Mouse (Mus musculus): ENCODE measurements around the gene Esrp2.

Esrp2 gene

DNA sequence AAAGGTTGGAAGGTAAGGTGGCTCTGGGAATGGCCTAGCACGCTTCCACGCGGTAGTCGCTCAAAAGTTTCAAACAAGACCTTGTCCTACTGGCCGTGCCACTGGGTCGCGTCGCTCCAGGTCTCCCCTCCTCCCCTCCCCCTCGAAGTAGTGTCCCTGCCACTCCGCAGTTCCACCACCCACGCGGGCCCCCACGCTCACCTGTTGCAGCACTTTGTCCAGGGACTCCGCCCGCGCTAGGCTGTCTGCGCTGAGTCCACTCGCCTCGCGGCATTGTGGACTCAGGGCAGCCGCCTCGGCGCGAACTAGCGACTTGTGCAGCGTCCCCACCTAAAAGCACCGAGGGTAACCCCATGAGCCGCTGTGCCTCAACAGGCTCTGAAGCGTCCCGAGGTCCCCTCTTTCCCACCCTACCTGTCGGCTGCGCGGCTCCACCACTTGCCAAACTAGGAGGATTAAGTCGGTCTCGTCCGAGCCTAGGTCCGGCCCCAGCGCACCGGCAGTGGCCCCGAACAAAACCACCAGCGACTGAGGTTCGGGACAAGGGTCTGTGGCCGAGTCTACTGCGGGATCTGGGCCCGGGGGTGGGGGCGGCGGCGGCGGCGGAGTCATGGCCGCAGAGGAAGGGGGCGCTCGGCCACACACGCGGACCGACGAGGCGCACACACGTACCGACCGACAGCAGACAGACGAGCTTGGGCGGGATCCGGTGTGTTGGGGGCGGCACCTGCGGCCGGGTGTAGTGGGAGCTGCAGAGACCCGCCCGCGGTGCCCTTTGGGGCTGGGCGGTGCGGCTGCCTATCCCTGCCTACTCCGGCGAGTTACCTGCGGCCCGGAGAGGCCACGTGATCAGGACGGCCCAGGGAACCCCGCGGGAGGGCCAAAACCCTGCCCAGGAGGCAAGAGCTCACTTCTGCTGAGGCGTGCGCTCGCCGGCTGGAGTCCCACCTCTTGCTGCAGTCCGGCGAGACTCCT, at the start of gene Esrp2:
Esrp2 (minus strand) TSS at position 819 of the 975 bp plus-strand sequence.
- peak; percentile 93 to 96 for DNase-seq

DNA sequence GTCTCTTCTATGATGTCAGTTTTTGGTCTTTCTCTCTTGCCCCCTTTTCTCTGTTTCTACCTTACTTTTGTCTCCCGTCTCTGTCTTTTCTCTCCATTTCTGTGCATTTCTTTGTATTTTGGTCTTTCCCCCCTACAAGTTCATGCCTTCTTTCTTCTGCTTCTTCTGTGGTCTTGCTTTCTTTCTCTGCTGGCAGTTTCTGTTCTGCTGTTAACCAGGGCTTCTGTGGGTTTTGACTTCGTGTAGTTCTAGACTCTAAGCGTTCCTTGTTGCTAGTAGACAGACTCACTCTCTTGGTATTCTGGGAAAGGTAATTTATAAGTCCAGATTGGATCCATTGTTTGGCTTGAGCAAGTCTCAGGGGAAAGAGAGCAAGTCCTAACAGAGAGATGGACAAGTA, 49.6 kb upstream of the Esrp2 start:
- no peak for DNase-seq

DNA sequence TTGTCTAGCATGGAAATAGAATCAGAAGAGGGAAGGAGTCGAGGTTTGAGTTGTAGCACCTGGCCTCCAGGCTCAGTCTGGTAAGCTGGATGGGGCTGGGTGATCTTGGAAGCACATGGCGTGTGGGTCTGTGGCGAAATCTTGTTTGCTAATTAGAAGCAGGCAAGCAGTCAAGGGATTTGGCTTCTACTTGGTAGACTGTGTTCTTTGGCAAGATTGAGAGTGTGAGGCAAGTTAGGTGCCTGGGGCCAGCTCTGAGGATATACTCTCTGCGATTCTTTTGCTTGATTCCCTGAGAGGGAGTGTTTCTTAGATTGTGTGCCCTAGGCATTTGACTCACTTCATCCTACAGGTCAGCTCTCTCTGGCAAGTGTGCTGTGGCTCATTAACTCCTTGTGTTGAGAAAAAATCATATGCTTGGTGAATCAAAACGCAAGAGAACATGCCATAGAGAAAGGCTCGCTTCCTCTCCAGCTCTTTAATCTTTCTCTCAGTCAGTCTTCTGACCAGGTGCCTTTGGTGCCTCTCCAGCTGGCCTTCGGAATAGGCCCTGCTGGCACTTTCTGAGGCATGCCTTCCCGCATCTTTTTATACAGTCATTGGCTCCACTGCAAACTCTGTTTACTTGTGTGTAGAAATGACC, 49.0 kb upstream of the Esrp2 start:
- DNase-seq, result no peak

DNA sequence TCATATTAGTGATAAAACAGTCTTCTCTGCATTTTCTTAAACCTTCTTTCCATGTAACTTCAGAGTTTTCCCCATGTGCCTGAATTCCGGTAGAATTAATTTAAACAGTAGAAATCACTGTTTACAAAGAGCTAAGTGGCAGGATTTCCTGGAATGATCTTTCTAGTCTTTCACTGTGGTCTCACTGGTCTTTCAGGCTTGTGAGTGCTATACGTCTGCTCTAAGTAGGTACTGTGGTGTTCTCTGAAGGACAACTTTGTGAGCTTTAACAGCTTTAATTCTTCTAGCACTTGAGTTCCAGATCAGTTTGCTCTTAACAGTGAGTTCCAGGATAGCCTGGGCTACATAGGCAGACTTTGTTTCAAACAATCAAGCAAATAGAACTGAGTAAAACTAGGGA, 41.7 kb upstream of the Esrp2 start:
- no peak for DNase-seq

DNA sequence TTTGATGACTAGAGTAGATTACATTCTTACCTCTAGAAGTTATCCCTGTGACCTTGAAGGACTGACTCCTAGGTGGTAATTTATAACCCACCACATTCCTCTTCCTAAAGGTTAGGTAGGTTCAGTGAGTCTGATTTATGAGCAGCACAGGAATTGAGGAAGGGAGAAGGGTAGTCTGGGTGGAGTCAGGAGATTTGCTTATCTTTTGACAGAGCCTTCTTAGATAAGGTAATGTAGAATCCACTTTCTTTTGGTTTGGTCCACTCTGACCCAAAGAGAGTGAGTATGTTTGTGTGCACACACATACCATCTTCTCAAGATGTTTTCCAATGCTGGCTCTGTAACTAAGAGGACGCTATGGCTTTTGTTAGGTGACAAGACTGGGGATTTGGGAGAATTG, 40.8 kb upstream of the Esrp2 start:
- no peak for DNase-seq

DNA sequence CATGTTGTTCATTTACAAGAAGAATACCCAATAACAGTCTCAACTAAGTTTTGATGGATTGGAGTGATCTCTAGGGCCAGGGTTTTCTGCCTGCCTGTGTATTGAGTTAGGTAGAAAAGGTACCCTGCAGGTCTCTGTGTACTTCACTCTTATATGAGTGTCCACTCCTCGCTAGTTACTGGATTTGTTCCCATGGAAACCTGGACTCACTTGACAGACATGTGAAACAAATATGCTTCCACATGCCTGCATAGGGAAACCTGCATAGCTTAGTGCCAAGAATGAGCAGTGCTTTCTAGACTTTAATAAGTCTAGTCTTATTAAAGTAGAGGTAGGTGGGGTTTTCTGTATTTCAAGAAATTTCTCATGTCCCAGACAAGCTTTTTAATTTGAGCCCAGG, 40.1 kb upstream of the Esrp2 start:
- no peak for DNase-seq

DNA sequence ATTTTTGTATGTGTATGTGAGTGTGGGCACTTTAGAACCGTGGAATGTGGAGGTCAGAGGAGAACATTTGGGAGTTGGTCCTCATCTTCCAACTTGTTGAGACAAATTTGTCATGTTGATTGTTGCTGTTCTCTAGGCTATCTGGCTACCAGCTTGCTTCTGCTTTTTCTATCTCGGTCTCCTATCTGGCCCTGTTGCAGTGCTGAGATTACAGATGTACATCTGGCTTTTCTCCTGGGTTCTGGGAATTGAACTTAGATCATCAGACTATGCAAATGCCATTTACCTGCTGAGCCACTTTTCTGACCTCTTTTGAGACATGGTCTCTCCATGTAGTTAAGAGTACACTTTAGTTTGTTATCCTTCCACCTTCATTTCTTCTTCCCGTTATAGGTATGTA, 36.8 kb upstream of the Esrp2 start:
- no peak for DNase-seq

DNA sequence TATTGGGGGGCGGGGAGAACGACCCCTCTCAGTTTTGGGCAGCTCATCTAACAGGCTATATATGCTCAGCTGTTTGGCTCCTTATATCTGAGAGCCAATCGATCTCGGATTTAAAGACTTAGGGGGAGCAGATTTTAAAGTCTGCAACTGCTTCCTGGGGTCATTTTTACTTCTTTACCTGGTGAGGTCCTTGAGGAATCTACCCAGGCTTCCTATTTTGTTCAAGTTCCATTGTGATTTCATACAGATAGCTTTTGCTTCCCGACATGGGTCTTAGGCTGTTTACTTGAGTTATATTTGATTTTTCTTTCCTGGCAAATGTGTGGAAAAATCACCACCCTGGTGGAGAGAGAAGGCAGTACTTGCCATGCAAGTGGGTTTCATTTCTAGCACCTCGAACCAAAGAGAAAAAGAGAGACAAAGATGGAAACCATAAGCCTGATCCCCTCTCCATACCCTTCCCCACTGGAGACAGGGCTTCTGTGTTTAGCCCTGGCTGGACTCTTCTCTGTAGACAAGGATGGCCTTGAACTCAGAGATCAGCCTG, 33.2 kb upstream of the Esrp2 start:
- DNase-seq, result no peak

DNA sequence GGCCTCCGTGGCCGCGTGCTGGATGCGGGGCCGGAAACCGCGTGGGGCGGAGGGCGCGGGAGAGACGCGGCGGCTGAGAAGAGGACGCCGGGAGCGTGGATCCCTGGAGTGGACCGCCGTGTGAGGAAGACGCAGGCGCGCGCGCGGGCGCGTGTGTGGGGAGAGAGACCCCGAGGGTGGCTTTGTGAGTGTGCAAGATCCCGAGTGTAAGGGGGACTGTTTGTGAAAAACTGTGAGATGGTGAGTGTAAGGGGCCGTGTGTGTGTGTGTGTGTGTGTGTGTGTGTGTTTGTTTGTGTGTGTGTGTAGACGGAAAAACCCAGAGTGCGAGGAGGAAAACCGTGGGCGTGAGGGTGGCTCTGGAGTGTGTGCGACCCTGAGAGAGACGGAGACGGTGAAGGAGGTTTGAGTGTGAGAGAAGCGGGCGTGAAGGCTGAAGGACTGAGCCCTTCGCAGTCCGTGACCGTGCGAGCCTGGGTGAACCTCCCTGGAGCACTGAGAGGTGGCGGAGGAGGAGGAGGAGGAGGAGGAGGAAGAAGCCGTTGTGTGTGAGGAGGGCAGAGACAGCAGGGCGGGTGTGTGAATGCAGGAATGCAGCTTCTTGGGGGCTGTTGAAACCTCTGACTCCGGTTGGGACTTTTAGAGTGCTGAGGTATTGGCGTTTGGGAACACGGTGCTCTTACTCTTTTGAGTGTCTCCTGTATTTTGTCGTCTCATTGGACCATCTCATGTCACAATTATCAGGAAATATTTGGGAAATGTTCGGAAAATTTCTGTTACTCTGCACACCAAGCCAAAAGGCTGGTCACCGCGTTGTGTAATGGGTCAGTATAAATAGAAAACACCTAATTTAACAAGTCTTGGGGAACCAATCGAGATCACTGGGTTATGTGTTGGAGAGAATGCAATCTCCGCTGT, 32.5 kb upstream of the Esrp2 start:
- DNase-seq, result no peak

DNA sequence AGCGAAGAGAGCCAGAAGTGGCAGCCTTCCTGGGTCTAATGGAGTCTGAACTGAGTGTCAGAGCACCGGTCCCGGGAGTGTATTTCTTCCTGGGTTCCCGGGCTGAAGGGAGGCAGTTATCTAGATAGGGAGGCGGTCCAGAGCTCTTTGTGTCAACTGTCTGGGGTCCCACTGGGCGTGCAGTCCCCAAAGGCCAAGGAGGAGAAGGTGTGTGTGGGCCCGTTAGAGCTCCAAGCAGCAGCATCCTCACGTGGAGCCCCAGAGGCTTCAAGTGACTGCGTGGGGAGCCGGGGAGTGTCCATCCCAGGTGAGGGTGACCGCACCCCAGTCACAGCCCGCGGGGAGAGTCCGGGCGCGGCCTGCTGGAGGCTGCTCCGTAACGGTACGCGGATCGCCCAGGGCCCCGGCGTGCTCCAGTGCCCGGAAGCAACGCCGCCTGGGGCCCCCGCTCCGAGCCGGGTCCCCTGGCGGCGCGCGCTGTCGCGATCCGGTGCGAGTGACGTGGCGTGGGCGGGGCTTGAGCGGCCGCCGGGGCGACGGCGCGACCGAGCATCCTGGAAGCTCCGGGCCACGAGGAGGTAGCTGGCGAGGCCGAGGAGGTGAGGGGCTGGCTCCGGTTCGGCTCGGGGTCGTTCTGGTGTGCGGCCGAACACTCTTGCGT, 31.7 kb upstream of the Esrp2 start, which contains the start of gene Slc7a6:
Slc7a6 (plus strand) TSS at position 502 of the 661 bp plus-strand sequence.
- peak; percentile 50 to 68 for DNase-seq

DNA sequence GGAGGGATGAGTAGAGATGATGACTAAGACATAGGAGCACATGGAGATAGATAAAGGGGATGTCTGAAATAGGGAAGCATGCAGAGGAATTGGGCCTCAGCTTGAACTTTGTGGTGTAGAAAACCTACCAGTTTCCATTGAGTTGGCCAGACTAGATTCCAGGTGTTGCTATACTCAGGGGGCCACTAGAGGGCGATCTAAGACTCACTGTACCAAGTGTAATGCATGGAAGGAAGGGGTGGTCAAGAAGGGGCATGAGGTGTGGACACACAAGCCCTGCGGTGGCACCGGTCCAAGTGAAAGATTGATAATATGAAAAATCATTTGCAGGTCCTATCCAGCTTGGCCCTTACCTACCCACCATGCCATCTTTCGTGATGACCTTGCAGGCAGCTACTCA, 28.7 kb upstream of the Esrp2 start:
- peak; percentile 49 to 79 for DNase-seq

DNA sequence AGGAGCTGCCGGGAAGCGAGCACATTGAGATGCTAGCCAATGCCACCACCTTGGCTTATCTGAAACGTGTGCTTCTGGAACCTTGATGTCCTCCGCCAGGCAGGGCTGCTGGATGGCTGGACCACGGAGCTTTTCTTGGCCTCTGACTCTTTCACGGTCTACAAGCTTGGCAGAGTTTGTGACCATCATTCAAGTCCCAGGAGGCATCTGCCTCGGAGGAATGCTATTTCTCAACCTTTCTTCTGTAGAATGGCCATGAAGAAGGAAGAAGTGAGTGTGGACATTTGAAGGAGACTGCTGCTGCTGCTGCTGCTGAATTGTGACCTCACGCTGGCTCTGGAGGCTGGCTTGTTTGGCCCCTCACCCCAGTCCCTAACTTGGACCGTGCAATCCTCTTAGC, 26.5 kb upstream of the Esrp2 start:
- no peak for DNase-seq

DNA sequence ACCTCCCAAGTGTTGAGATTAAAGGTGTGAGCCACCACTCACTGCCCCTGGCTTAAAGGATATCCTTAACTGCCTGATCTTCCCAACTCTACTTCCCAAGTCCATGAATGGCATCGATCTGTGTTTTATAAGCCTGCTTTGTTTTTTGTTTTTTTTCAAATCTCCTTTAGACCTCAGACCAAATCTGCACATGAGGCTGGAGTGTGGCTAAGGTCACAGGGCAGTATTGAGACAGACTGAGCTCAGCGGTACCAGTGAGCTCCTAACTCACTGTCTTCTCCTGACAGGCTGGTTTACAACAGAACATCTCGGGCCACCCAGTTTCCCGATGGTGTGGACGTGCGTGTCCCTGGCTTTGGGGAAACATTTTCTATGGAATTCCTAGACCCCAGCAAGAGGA, 23.1 kb upstream of the Esrp2 start:
- no peak for DNase-seq

DNA sequence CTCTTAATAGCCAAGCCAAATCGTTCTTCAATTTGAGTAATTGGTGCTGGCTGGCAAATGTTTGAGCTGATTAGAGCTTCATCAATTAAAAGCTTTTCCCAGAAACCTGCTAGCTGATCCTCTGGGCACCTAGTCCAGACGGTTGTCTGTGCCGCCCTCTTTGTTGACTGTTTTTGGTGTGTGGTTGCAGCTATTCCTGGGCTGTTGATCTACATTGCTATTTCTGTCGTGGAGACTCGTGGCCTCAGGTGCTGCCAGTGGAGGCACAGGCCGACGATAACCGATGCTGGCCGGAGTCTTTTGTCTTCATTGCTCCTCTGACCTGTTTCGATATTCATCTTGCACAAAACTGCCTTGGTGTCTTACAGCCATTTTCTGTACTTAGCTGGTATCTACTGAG, 21.6 kb upstream of the Esrp2 start:
- no peak for DNase-seq

DNA sequence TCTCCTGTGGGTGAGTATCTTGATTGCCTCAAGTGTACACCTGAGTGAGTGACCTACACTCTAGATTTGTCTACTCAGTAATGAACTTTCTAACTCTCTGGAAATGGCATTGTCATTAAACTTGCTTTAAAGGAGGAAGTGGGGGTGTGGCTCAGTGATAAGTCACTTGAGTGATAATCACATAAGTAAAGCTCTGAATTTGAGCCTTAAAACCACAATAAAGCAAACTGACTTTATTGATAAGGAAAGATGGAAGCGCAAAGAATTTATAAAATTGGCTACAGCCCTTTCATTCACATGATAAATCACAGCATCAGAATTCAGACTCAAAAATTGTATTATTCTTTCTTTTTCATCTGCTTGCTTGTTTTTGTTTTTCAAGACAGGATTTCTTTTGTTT, 20.6 kb upstream of the Esrp2 start:
- no peak for DNase-seq

DNA sequence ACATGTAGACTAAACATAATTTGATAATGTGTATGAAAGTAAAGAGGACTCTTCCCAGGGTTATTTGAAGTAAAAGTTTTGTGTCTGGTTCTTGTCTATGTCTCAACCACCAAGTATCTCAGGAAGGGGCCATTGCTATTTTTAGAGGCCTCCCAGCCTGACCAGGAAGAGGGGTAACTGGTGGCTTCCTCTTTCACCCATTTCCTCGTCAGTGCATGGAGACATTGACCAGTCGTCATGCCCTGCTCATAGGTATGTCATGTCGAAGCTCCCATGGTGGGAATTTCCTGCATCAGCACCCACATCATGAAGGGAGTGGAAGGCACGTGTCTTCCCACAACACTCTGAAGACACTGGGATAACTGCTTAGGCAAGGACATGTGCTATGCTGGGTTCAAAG, 16.1 kb upstream of the Esrp2 start:
- no peak for DNase-seq

DNA sequence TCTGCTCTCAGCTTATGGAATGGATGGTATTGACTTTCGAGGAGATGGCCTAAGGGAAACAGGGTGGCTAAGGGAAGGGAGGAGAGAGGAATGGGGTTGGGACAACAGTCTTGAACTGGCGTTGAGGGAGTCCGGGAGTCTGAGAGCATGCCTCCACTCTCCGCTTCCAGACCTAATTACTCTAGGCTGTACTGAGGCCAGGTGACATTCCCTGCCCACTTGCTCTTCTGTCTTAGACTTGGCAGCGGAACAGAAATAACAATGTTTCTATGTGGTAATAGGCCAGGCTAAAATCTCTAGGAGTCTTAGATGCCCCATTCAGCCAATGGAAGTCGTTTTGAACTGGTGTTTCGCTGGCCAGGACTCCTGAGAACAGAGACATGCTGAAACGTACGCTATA, 14.3 kb upstream of the Esrp2 start:
- DNase-seq, result no peak

DNA sequence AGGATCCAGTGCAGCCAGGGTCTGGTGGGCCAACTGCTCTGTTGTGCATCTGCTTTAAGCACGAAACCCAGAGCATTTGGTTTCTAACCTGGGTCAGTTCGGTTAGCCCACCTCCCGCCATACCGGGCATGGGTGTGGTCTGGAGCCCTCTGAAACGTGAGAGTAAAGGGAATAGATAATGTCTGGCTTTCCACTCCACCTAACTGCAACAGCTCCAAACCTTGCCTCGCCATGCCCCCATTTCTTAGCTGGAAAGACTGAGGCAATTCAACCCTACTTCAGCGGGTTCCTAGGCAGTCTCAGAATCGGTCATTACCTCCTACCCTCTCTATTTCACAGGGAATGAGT, 13.9 kb upstream of the Esrp2 start:
- DNase-seq, result no peak

DNA sequence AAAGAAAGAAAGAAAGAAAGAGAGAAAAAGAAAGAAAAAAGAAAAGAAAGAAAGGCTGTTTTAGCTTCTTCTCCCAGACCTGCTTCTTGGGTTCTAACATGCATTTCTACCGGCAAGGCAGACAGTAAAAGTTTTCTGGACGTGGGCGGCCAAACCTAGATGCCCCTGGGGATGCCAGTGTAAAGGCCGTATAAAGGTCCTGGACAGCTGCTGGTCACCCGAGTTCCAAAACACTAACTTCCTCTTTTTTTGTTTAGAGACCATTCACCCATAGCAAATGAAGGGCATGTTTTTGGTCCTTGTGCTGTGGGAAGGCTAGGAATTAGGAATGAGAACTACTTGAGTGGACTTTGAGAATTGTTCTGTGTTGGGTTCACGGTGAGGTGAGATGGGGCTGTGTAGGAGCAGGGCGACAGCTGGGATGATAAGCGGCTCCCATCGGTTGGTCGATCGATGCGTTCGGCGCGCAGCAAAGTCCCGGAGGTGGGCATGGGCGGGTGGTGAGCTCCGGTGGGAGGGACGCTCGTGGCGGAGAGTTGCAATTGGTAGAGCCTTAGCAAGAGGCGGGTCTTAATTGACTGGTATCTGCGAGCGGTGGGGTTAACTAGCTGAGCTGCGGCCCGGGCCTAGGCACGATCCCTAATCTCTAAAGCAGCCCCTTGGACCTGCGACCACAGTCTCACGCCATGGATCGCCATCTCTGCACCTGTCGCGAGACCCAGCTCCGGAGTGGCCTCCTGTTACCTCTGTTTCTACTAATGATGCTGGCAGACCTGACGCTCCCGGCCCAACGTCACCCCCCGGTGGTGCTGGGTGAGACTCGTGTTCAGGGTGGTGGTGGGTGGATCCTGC, 13.3 kb upstream of the Esrp2 start, which contains the start of gene Pla2g15:
Pla2g15 (plus strand) TSS at position 599 of the 852 bp plus-strand sequence.
- DNase-seq, result peak; percentile 93

DNA sequence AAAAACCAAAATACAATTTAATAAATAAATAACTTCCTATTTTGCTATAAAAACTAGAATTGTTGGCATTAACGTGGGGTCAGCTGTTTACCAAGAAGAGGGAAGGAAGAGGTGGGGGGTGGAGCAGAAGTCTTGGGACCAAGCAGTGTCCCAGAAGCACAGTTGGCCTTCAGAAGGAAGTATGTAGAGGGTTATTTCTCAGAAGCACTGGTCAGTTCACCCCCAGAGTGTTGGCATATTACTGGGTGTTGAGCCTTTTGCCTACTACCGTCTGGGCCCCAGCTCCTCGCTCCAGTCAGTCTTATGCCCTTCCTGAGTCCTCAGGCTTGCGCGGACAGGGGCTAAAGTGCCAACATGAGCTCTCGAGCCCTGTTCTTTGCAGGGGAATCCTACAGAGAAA, 12.3 kb upstream of the Esrp2 start:
- no peak for DNase-seq

DNA sequence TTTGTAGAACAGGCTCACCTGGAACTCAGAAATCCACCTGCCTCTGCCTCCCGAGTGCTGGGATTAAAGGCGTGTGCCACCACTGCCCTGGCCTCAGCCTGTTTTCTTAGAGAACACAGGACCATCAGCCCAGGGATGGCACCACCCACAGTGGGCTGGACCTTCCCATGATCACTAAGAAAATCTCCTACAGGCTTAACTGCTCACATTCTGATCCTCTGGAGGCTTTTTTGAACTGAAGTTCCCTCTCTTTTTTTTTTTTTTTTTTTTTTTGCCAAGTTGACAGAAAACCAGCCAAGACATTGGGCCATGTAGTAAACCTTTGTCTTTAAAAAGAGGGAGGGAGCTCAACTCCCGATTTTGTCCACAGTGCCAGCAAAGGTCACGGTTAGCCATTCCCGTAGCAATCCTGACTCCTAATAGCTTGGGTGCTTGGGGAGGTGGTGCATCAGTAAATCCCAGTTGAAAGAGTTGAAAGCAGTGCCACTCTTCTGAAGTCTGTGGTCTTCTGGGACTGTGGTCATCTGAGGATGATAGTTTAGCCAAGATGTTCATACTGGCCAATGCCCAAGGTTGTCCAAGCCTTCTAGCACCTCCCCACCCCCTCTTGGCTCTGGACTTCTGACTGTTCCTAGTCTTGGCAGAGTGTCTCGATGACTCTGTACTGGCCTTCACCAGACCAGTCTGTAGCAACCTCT, 11.2 kb upstream of the Esrp2 start:
- no peak for DNase-seq
